Mouse (Mus musculus): Measurements from ENCODE around the gene Slc38a2.

- TF ChIP-seq CTCF (IDR thresholded peaks at IDR 0.05; ENCODE audit: borderline replicate concordance, extremely low read depth, insufficient read depth, insufficient read length), result no peak
- TF ChIP-seq POLR2A (IDR thresholded peaks at IDR 0.05; ENCODE audit: borderline replicate concordance, extremely low read depth, insufficient read depth, insufficient read length, poor library complexity, severe bottlenecking), result no peak
Measured at GRCm38 (mm10) chr15:96745299-96745698, 45.8 kb upstream of the Slc38a2 start.

Data from brain, embryonic 14.5 days (tissue).